Mouse (Mus musculus): ENCODE measurements around the gene Scrn3. TPM values are rescaled to one million over a fixed set of nuclear protein-coding genes. Genes with fewer than 3 reads are reported as not detected.

The Scrn3 gene
- total and polyA plus RNA-seq, 2 experiments, result 16.0 to 41.3 TPM

GRCm38 (mm10) chr2:73281048-73281661 is 31.2 kb upstream of the Scrn3 start:
- no peaks in the 10 kb centered on the region for H3K79me2 ChIP-seq (ENCODE audit: control insufficient read depth, insufficient read depth, low read length)
- H3K9ac ChIP-seq (ENCODE audit: low read depth, low read length), result no peak overlapping the region
- H3K27ac ChIP-seq (replicated peaks; ENCODE audit: insufficient read depth, low read depth, low read length), result no peak overlapping the region
- H3K4me3 ChIP-seq (ENCODE audit: insufficient read depth, low read depth, low read length), result no peak overlapping the region
- no peak for TF ChIP-seq CTCF (IDR thresholded peaks at IDR 0.05; ENCODE audit: low read depth, low read length)
- H3K36me3 ChIP-seq (ENCODE audit: control insufficient read depth, insufficient read depth, low read length), result peaks cover 4% of the 10 kb centered on the region; the same call in 1 of the 2 replicates
- WGBS, result 26% methylated on average over 22 of the region's 22 CpGs
- H3K27me3 ChIP-seq (ENCODE audit: control insufficient read depth, insufficient read depth, low read length), result peaks cover 30% of the 10 kb centered on the region
- H3K4me1 ChIP-seq (ENCODE audit: control insufficient read depth, insufficient read depth, low read length), result 0 out of 2 replicates have a peak, but pooled peaks cover 2% of the 10 kb centered on the region
- no peak for DNase-seq (ENCODE audit: extremely low read depth, low read depth, low spot score)

GRCm38 (mm10) chr2:73281707-73282106 is 30.7 kb upstream of the Scrn3 start:
- H3K4me3 ChIP-seq (ENCODE audit: insufficient read depth, low read depth, low read length), result no peak overlapping the region
- no peaks in the 10 kb centered on the region for H3K79me2 ChIP-seq (ENCODE audit: control insufficient read depth, insufficient read depth, low read length)
- 30% methylated on average over 7 of the region's 7 CpGs for WGBS
- no peak overlapping the region for H3K27ac ChIP-seq (replicated peaks; ENCODE audit: insufficient read depth, low read depth, low read length)
- TF ChIP-seq POLR2A (IDR thresholded peaks at IDR 0.05; ENCODE audit: extremely low read depth, insufficient read depth, low read length), result no peak
- no peak for TF ChIP-seq CTCF (IDR thresholded peaks at IDR 0.05; ENCODE audit: low read depth, low read length)
- peaks cover 30% of the 10 kb centered on the region for H3K27me3 ChIP-seq (ENCODE audit: control insufficient read depth, insufficient read depth, low read length)
- no peak overlapping the region for H3K9ac ChIP-seq (ENCODE audit: low read depth, low read length)
- peaks cover 6% of the 10 kb centered on the region; the same call in 1 of the 2 replicates for H3K36me3 ChIP-seq (ENCODE audit: control insufficient read depth, insufficient read depth, low read length)
- no peak for DNase-seq (ENCODE audit: extremely low read depth, low read depth, low spot score)
- 0 out of 2 replicates have a peak, but pooled peaks cover 2% of the 10 kb centered on the region for H3K4me1 ChIP-seq (ENCODE audit: control insufficient read depth, insufficient read depth, low read length)

- H3K36me3 ChIP-seq (ENCODE audit: control insufficient read depth, insufficient read depth, low read length), result peaks cover 19% of the 10 kb centered on the region
- 41% methylated on average over 2 of the region's 2 CpGs for whole genome bisulfite sequencing
- H3K9ac ChIP-seq (ENCODE audit: low read depth, low read length), result no peak overlapping the region
- H3K27me3 ChIP-seq (ENCODE audit: control insufficient read depth, insufficient read depth, low read length), result peaks cover 6% of the 10 kb centered on the region
- H3K4me1 ChIP-seq (ENCODE audit: control insufficient read depth, insufficient read depth, low read length), result no peaks in the 10 kb centered on the region
- H3K4me3 ChIP-seq (ENCODE audit: insufficient read depth, low read depth, low read length), result no peak overlapping the region
- no peaks in the 10 kb centered on the region for H3K79me2 ChIP-seq (ENCODE audit: control insufficient read depth, insufficient read depth, low read length)
- no peak overlapping the region for H3K27ac ChIP-seq (replicated peaks; ENCODE audit: insufficient read depth, low read depth, low read length)
- TF ChIP-seq POLR2A (IDR thresholded peaks at IDR 0.05; ENCODE audit: extremely low read depth, insufficient read depth, low read length) (no peak), CTCF (IDR thresholded peaks at IDR 0.05; ENCODE audit: low read depth, low read length) (no peak)
- no peak for DNase-seq (ENCODE audit: extremely low read depth, low read depth, low spot score)
Measured at GRCm38 (mm10) chr2:73285630-73286029, 26.8 kb upstream of the Scrn3 start.

- Histone ChIP-seq H3K27me3 (ENCODE audit: control insufficient read depth, insufficient read depth, low read length) (no peaks in the 10 kb centered on the region), H3K4me3 (ENCODE audit: insufficient read depth, low read depth, low read length) (no peak overlapping the region), H3K27ac (replicated peaks; ENCODE audit: insufficient read depth, low read depth, low read length) (no peak overlapping the region), H3K9ac (ENCODE audit: low read depth, low read length) (no peak overlapping the region), H3K4me1 (ENCODE audit: control insufficient read depth, insufficient read depth, low read length) (no peaks in the 10 kb centered on the region), H3K36me3 (ENCODE audit: control insufficient read depth, insufficient read depth, low read length) (peaks cover 42% of the 10 kb centered on the region), H3K79me2 (ENCODE audit: control insufficient read depth, insufficient read depth, low read length) (no peaks in the 10 kb centered on the region)
- WGBS, result 90% methylated on average over 4 of the region's 4 CpGs
- DNase-seq (ENCODE audit: extremely low read depth, low read depth, low spot score), result no peak
- TF ChIP-seq CTCF (IDR thresholded peaks at IDR 0.05; ENCODE audit: low read depth, low read length) (no peak), POLR2A (IDR thresholded peaks at IDR 0.05; ENCODE audit: extremely low read depth, insufficient read depth, low read length) (no peak)
Measured at GRCm38 (mm10) chr2:73291130-73291529, 21.3 kb upstream of the Scrn3 start.

- Histone ChIP-seq H3K36me3 (ENCODE audit: control insufficient read depth, insufficient read depth, low read length) (peaks cover 47% of the 10 kb centered on the region), H3K9ac (ENCODE audit: low read depth, low read length) (no peak overlapping the region), H3K27ac (replicated peaks; ENCODE audit: insufficient read depth, low read depth, low read length) (no peak overlapping the region), H3K4me3 (ENCODE audit: insufficient read depth, low read depth, low read length) (no peak overlapping the region), H3K4me1 (ENCODE audit: control insufficient read depth, insufficient read depth, low read length) (no peaks in the 10 kb centered on the region), H3K79me2 (ENCODE audit: control insufficient read depth, insufficient read depth, low read length) (no peaks in the 10 kb centered on the region), H3K27me3 (ENCODE audit: control insufficient read depth, insufficient read depth, low read length) (no peaks in the 10 kb centered on the region)
- TF ChIP-seq POLR2A (IDR thresholded peaks at IDR 0.05; ENCODE audit: extremely low read depth, insufficient read depth, low read length) (no peak), CTCF (IDR thresholded peaks at IDR 0.05; ENCODE audit: low read depth, low read length) (no peak)
- no peak for DNase-seq (ENCODE audit: extremely low read depth, low read depth, low spot score)
- 74% methylated on average over 7 of the region's 7 CpGs for WGBS
Measured at GRCm38 (mm10) chr2:73295023-73295422, 17.4 kb upstream of the Scrn3 start.

GRCm38 (mm10) chr2:73298154-73298553 is 14.2 kb upstream of the Scrn3 start:
- Histone ChIP-seq H3K27me3 (ENCODE audit: control insufficient read depth, insufficient read depth, low read length) (no peaks in the 10 kb centered on the region), H3K4me1 (ENCODE audit: control insufficient read depth, insufficient read depth, low read length) (no peaks in the 10 kb centered on the region; the same call in 1 of the 2 replicates), H3K27ac (replicated peaks; ENCODE audit: insufficient read depth, low read depth, low read length) (no peak overlapping the region), H3K9ac (ENCODE audit: low read depth, low read length) (no peak overlapping the region), H3K36me3 (ENCODE audit: control insufficient read depth, insufficient read depth, low read length) (peaks cover 46% of the 10 kb centered on the region), H3K79me2 (ENCODE audit: control insufficient read depth, insufficient read depth, low read length) (no peaks in the 10 kb centered on the region; the same call in 1 of the 2 replicates), H3K4me3 (ENCODE audit: insufficient read depth, low read depth, low read length) (no peak overlapping the region)
- TF ChIP-seq POLR2A (IDR thresholded peaks at IDR 0.05; ENCODE audit: extremely low read depth, insufficient read depth, low read length) (no peak), CTCF (IDR thresholded peaks at IDR 0.05; ENCODE audit: low read depth, low read length) (no peak)
- 94% methylated on average over 7 of the region's 7 CpGs for WGBS
- no peak for DNase-seq (ENCODE audit: extremely low read depth, low read depth, low spot score)

Measured in liver, adult 2 months (tissue).